Mouse (Mus musculus) ES-E14 (cell line): ENCODE measurements around the gene Dctd. TPM values are rescaled to one million over a fixed set of nuclear protein-coding genes. Genes with fewer than 3 reads are reported as not detected.
A peak's percentile ranks its signal among the peaks of the same experiment; 100 is the strongest.

Source experiments
- DNase-seq: peaks from one replicate; pipeline ENCODE4 v3.0.0-alpha.2; 2013; ENCODE audit warnings: low read depth, low spot score
- H3K27ac ChIP-seq: 2 replicates; pipeline ENCODE4 v1.5.1; 2012; ENCODE audit warnings: low read depth, mild to moderate bottlenecking, low read length, moderate library complexity, mixed read lengths; ENCODE audit not compliant: poor library complexity, insufficient read depth, severe bottlenecking
- H3K36me3 ChIP-seq: 2 replicates; pipeline ENCODE4 v1.6.1; 2012; ENCODE audit warnings: mild to moderate bottlenecking, low read length, moderate library complexity, mixed read lengths; ENCODE audit not compliant: control insufficient read depth, poor library complexity, insufficient read depth, severe bottlenecking
- H3K4me1 ChIP-seq, 2 experiments: fragments of 150-350 bp in 1 of 2; sonication (generic) in 1 of 2; 2 replicates each; pipeline ENCODE4 v1.6.1; 2012; ENCODE audit warnings: low read length in 2 of 2, mild to moderate bottlenecking in 1 of 2, mixed read lengths in 1 of 2; ENCODE audit not compliant: control insufficient read depth in 2 of 2, insufficient read depth in 2 of 2, poor library complexity in 1 of 2
- H3K4me3 ChIP-seq, 2 experiments: fragments of 150-350 bp in 1 of 2; sonication (generic) in 1 of 2; 2 replicates each; pipeline ENCODE4 v1.5.1; 2012; ENCODE audit warnings: low read length in 2 of 2, low read depth in 1 of 2, mild to moderate bottlenecking in 1 of 2, mixed read lengths in 1 of 2; ENCODE audit not compliant: insufficient read depth in 1 of 2, poor library complexity in 1 of 2, severe bottlenecking in 1 of 2
- H3K9ac ChIP-seq: 2 replicates; pipeline ENCODE4 v1.6.1; 2012; ENCODE audit warnings: low read depth, mild to moderate bottlenecking, low read length, mixed read lengths; ENCODE audit not compliant: poor library complexity, insufficient read depth, severe bottlenecking
- H3K9me3 ChIP-seq: fragments of 150-350 bp; sonication (generic); 2 replicates; pipeline ENCODE4 v1.6.1; 2012; ENCODE audit warnings: low read depth, mild to moderate bottlenecking, low read length; ENCODE audit not compliant: control insufficient read depth, insufficient read depth
- CHD2 ChIP-seq: IDR thresholded peaks from 2 replicates; pipeline ENCODE4 v1.6.1; 2014; ENCODE audit warnings: mild to moderate bottlenecking, low read depth, low read length, inconsistent platforms
- HCFC1 ChIP-seq: IDR thresholded peaks from 2 replicates; pipeline ENCODE4 v1.6.1; 2012; ENCODE audit warnings: low read length, inconsistent platforms, borderline replicate concordance; ENCODE audit not compliant: insufficient read depth
- MAFK ChIP-seq: IDR thresholded peaks from 2 replicates; pipeline ENCODE4 v1.6.1; 2014; ENCODE audit warnings: mild to moderate bottlenecking, low read depth, low read length, inconsistent platforms; ENCODE audit not compliant: insufficient read depth
- ZC3H11A ChIP-seq: IDR thresholded peaks from 2 replicates; pipeline ENCODE4 v1.6.1; 2012; ENCODE audit warnings: low read depth, mild to moderate bottlenecking, inconsistent platforms, low read length, borderline replicate concordance
- ZNF384 ChIP-seq: IDR thresholded peaks from 2 replicates; pipeline ENCODE4 v1.6.1; 2012; ENCODE audit warnings: low read depth, low read length, inconsistent platforms
- in situ Hi-C, 2 experiments: fragments of 600-800 bp; cut with MboI; formaldehyde crosslinking; loops; one replicate each; pipeline ENCODE4 v1.15.1; 2025; ENCODE audit warnings: low sequenced_read_pairs in 2 of 2, inconsistent platforms in 1 of 2; ENCODE audit not compliant: unreplicated experiment in 2 of 2
- total RNA-seq: library from RNA; depleted of rRNA; stranded (reverse); fragments of 300-350 nt; gene quantifications from 2 replicates; pipeline ENCODE4 v1.2.3, GENCODE M21; 2012

Dctd gene
- total RNA-seq, 1 experiment: 50.4 TPM

GRCm38 (mm10) chr8:48090661-48091060, 8.2 kb upstream of the Dctd start:
- H3K27ac ChIP-seq: no peak overlapping the region
- H3K9ac ChIP-seq: no peak overlapping the region
- H3K9me3 ChIP-seq: no peaks in the 10 kb centered on the region
- TF ChIP-seq ZC3H11A (no peak), ZNF384 (no peak), CHD2 (no peak), HCFC1 (no peak), MAFK (no peak)
- H3K4me3 ChIP-seq: no peak overlapping the region
- H3K36me3 ChIP-seq: no peaks in the 10 kb centered on the region
- in situ Hi-C loops: no loop called here
- H3K4me1 ChIP-seq: no peaks in the 10 kb centered on the region
- DNase-seq: no peak

GRCm38 (mm10) chr8:48095378-48095777, 3.5 kb upstream of the Dctd start:
- Histone ChIP-seq H3K36me3 (no peaks in the 10 kb centered on the region), H3K27ac (no peak overlapping the region), H3K9me3 (no peaks in the 10 kb centered on the region), H3K4me3 (no peak overlapping the region), H3K4me1 (peaks cover 0 to 2% of the 10 kb centered on the region in 2 experiments; a peak in 1 of 4 replicates), H3K9ac (no peak overlapping the region)
- no peak for DNase-seq
- no peak for TF ChIP-seq MAFK
- no peak for TF ChIP-seq HCFC1
- TF ChIP-seq ZNF384: no peak
- TF ChIP-seq CHD2: no peak
- TF ChIP-seq ZC3H11A: no peak
- in situ Hi-C loops: no loop called here

- Histone ChIP-seq H3K9me3 (no peaks in the 10 kb centered on the region), H3K27ac (no peak overlapping the region), H3K4me3 (0 out of 4 replicates have a peak overlapping the region, but pooled peaks of 1 of the 2 experiments have one; percentile 19), H3K4me1 (peaks cover 0 to 2% of the 10 kb centered on the region in 2 experiments; a peak in 1 of 4 replicates), H3K36me3 (no peaks in the 10 kb centered on the region), H3K9ac (no peak overlapping the region; the same call in 1 of the 2 replicates)
- in situ Hi-C loops: no loop called here
- peak; percentile 31 for DNase-seq
- no peak for TF ChIP-seq ZC3H11A
- TF ChIP-seq ZNF384: no peak
- no peak for TF ChIP-seq HCFC1
- TF ChIP-seq MAFK: no peak
- TF ChIP-seq CHD2: no peak
Measured at GRCm38 (mm10) chr8:48097131-48097794, 1.6 kb upstream of the Dctd start.

GRCm38 (mm10) chr8:48098081-48098639, 732 bp upstream of the Dctd start:
- Histone ChIP-seq H3K36me3 (no peaks in the 10 kb centered on the region), H3K4me3 (no peak overlapping the region), H3K9ac (no peak overlapping the region), H3K4me1 (peaks cover 0 to 2% of the 10 kb centered on the region in 2 experiments; a peak in 1 of 4 replicates), H3K27ac (no peak overlapping the region), H3K9me3 (no peaks in the 10 kb centered on the region)
- TF ChIP-seq ZC3H11A: no peak
- TF ChIP-seq ZNF384: no peak
- TF ChIP-seq MAFK: no peak
- TF ChIP-seq CHD2: no peak
- DNase-seq: no peak
- in situ Hi-C loops: no loop called here
